Mouse (Mus musculus) liver, embryonic 16.5 days (tissue): ENCODE data around the gene Iqcn. TPM values are rescaled to one million over a fixed set of nuclear protein-coding genes. Genes with fewer than 3 reads are reported as not detected.

Source experiments
- ATAC-seq: fragments of 200-750 bp; cut with Nextera tagmentation; 2 replicates; pipeline ENCODE4 v1.8.0; 2017; ENCODE audit warnings: low read depth, mild to moderate bottlenecking, moderate number of reproducible peaks, moderate library complexity
- H3K27ac ChIP-seq: fragments of 300-500 bp; sonication (generic); 2 replicates; pipeline ENCODE4 v1.5.1; 2014; ENCODE audit warnings: mild to moderate bottlenecking, low read length
- H3K27me3 ChIP-seq: fragments of 300-500 bp; sonication (generic); 2 replicates; pipeline ENCODE4 v1.6.1; 2014; ENCODE audit warnings: low read depth, low read length, mixed read lengths; ENCODE audit not compliant: control insufficient read depth, insufficient read depth
- H3K36me3 ChIP-seq: fragments of 300-500 bp; sonication (generic); 2 replicates; pipeline ENCODE4 v1.6.1; 2014; ENCODE audit warnings: mild to moderate bottlenecking; ENCODE audit not compliant: control insufficient read depth, insufficient read depth
- H3K4me1 ChIP-seq: fragments of 300-500 bp; sonication (generic); 2 replicates; pipeline ENCODE4 v1.6.1; 2014; ENCODE audit warnings: low read depth, low read length, mixed read lengths; ENCODE audit not compliant: control insufficient read depth
- H3K4me2 ChIP-seq: fragments of 300-500 bp; sonication (generic); 2 replicates; pipeline ENCODE4 v1.6.1; 2014; ENCODE audit warnings: low read depth, low read length, mixed read lengths
- H3K4me3 ChIP-seq: fragments of 300-500 bp; sonication (generic); 2 replicates; pipeline ENCODE4 v1.5.1; 2014; ENCODE audit warnings: low read depth, mild to moderate bottlenecking, low read length
- H3K9ac ChIP-seq: fragments of 300-500 bp; sonication (generic); 2 replicates; pipeline ENCODE4 v1.6.1; 2014; ENCODE audit warnings: low read depth, low read length
- H3K9me3 ChIP-seq: fragments of 300-500 bp; sonication (generic); replicated peaks from 2 replicates; pipeline ENCODE4 v1.6.1; 2016; ENCODE audit warnings: low read length; ENCODE audit not compliant: control insufficient read depth
- WGBS: fragments of 180-500 bp; shearing (Covaris S2); extraction: QIAGEN DNeasy Blood & Tissue Kit; methylation state at CpG from one replicate; pipeline ENCODE4 v1.1.7; 2014; ENCODE audit not compliant: insufficient replicate concordance; 5-methylcytosine and 5-hydroxymethylcytosine counted together
- polyA plus RNA-seq: library from polyadenylated mRNA; unstranded; fragments of >200 nt; fragmentation: Nextera tagmentation; extraction: Ambion mirVana; gene quantifications from 2 replicates; pipeline ENCODE4 v1.2.1, GENCODE M21; 2015

The Iqcn gene
- polyA plus RNA-seq, 1 experiment from 2014 or later, result not detected

DNA sequence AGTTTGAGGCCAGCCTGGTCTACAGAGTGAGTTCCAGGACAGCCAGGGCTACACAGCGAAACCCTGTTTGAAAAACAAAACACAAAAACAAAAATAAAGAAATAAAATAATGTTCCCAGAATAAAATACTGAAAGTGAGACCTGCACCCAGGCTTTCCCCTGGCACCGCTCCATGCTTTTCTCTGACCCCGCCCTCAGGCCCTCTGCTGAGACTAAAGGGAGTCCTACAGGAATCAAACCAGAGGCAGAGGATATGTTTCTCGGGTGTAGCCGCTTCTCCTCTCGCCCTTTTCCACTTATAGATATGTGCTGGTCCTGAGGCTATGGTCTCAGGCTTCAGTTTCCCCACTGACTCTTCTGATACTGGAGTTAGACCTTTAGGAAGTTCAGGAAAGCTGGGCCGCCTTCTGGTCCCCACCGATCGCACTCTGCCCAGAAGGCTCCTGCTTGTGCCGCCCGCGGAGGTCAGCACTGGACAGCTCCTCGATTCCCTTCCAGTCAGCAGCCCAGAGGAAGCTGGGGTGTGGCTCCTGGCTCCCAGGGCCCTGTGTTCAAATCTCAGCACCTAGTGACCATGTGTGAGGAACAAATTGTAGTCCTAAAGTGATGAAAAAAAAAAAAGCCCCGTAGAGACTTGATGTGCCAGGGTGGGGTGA, 22.7 kb downstream of the Iqcn start:
- H3K4me2 ChIP-seq, result no peak overlapping the region
- H3K4me3 ChIP-seq, result no peak overlapping the region
- no peaks in the 10 kb centered on the region for H3K9me3 ChIP-seq
- no peaks in the 10 kb centered on the region for H3K36me3 ChIP-seq
- ATAC-seq, result no peak
- peaks cover 30% of the 10 kb centered on the region for H3K27me3 ChIP-seq
- WGBS, result 23% methylated on average over 14 of the region's 14 CpGs
- peaks cover 3% of the 10 kb centered on the region; the same call in 1 of the 2 replicates for H3K4me1 ChIP-seq
- no peak overlapping the region for H3K9ac ChIP-seq
- no peak overlapping the region for H3K27ac ChIP-seq

DNA sequence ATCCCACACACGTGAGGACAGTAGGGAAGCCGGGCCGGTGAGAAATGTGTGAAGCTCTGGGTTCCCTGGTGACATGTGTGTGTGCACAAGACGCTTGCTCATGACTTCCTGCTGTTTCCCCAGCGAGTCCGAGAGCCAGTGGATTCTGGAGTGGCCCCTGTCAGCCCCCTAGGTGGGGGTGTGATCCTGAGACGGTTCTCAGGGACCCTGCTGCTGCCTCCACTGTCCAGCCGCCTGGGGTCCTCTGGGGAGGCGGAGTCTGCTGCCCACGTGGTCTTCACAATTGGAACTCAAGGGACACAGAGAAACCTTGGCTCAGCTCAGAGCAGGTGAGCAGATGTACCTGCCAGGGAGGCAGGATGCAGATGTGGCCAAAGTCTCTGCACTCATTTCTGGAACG, 23.5 kb downstream of the Iqcn start:
- H3K27ac ChIP-seq, result no peak overlapping the region
- H3K4me3 ChIP-seq, result no peak overlapping the region
- H3K9ac ChIP-seq, result no peak overlapping the region
- WGBS, result 33% methylated on average over 11 of the region's 11 CpGs
- H3K27me3 ChIP-seq, result peaks cover 30% of the 10 kb centered on the region
- no peaks in the 10 kb centered on the region for H3K36me3 ChIP-seq
- no peak overlapping the region for H3K4me2 ChIP-seq
- ATAC-seq, result no peak
- peaks cover 3% of the 10 kb centered on the region; the same call in 1 of the 2 replicates for H3K4me1 ChIP-seq
- no peaks in the 10 kb centered on the region for H3K9me3 ChIP-seq

DNA sequence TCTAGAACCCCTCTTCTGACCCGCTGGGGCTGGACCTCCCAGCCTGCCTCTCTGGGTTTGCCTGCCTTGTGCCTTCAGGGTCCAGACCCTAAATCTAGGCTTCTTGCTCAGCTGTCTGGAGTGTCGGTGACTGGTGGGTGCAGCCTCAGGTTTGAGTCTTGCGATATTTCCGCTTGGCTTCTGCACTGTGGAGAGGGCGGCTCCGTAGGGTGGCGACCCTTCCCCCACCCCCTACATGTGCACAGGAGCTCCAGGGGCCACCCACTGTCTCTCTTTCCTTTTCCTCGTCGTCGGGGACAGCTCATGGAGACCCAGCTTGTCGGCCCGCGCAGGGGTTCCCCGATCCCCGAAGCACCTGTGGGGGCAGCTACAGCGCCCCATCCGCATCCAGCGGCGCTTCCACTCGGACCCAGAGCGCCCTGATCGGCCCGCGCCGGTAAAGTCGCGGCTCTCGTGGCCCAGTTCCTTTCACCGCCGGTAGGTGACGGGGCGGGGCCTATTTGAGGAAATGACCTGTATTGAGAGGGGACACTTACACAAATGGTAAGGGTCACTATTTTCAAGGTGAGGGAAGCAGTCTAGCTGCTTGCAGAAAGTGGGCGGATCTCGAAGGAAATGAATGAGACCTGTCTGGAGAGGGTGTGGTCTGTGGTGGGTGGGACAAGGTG, 26.7 kb downstream of the Iqcn start:
- H3K36me3 ChIP-seq, result no peaks in the 10 kb centered on the region
- 2% methylated on average over 34 of the region's 34 CpGs for WGBS

DNA sequence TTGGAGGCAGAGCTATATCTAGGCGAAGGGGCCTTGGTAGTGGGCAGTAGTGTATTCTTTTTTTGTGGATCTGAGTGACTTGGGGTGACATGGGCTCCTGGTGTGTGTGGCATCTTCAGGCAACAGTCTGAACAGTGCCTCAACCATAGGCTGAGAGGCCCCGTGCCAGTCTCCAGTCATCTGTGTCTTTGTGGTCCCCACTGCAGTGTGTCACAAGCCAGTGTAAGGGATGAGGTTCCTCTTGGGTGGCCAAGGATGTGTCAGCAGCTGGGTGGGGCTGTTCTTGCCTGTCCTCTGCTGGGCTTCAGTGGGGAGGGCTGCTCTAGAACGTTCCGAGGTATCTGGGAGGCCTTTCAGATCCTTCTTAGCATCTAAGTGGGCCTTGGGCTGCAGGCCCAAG, 27.7 kb downstream of the Iqcn start:
- Histone ChIP-seq H3K9me3 (no peaks in the 10 kb centered on the region), H3K4me3 (no peak overlapping the region), H3K36me3 (no peaks in the 10 kb centered on the region), H3K27me3 (peaks cover 30% of the 10 kb centered on the region), H3K9ac (no peak overlapping the region), H3K27ac (no peak overlapping the region), H3K4me1 (peaks cover 3% of the 10 kb centered on the region; the same call in 1 of the 2 replicates), H3K4me2 (no peak overlapping the region)
- WGBS, result 72% methylated on average over 4 of the region's 4 CpGs
- ATAC-seq, result no peak

More for the DNA sequence above, 26.7 kb downstream of the Iqcn start:
- Histone ChIP-seq H3K27me3 (peaks cover 30% of the 10 kb centered on the region), H3K9ac (no peak overlapping the region; the same call in 1 of the 2 replicates), H3K27ac (no peak overlapping the region), H3K4me1 (peaks cover 3% of the 10 kb centered on the region; the same call in 1 of the 2 replicates), H3K4me2 (peak overlapping the region; percentile 52), H3K9me3 (no peaks in the 10 kb centered on the region), H3K4me3 (peak overlapping the region; percentile 30)
- no peak for ATAC-seq

DNA sequence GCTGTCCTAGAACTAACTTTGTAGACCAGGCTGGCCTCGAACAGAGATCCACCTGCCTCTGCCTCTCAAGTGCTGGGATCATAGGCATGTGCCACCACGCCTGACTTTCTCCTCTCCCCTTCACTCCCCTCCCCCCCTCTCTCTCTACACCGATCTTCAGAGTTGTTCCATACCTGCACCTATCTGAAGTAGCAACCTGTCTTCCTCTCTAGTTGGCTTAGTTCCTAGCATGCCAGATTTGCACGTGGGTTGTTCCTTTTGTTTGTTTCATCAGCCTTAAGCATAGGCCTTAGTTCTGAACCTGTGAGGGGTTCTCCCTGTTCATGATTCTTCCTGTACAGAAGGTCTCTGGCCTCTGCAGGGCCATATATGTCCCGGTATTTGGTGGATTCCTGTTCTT, 34.4 kb downstream of the Iqcn start:
- ATAC-seq, result no peak
- Histone ChIP-seq H3K4me3 (no peak overlapping the region), H3K9me3 (no peaks in the 10 kb centered on the region), H3K4me2 (no peak overlapping the region), H3K36me3 (no peaks in the 10 kb centered on the region), H3K4me1 (no peaks in the 10 kb centered on the region), H3K27me3 (peaks cover 15% of the 10 kb centered on the region), H3K9ac (no peak overlapping the region), H3K27ac (no peak overlapping the region)
- 48% methylated on average over 5 of the region's 5 CpGs for WGBS

DNA sequence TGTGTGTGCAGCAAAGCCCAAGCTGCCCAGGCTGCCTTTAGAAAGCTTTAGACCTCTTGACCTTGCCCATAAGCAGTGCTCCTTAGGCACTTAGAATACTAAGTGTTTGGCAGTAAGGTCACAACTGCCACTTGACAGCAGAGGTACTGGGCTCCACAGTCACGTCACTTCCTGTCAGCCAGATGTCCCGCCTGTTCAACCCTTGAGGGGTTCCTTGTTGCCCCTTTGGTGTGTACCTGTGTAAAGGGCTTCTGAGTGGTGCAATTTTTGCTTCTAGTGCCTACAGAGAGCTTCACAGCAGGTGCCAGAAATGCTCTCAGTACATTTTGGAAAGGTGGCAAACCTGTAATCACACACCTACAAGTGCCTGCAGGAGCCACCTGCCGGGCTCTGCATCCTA, 35.0 kb downstream of the Iqcn start:
- H3K27ac ChIP-seq, result no peak overlapping the region
- H3K4me2 ChIP-seq, result no peak overlapping the region
- no peaks in the 10 kb centered on the region for H3K36me3 ChIP-seq
- H3K4me1 ChIP-seq, result peaks cover under 1% of the 10 kb centered on the region; the same call in 1 of the 2 replicates
- H3K4me3 ChIP-seq, result no peak overlapping the region
- no peak for ATAC-seq
- WGBS, result 34% methylated on average over 3 of the region's 3 CpGs
- peaks cover 20% of the 10 kb centered on the region for H3K27me3 ChIP-seq
- H3K9me3 ChIP-seq, result no peaks in the 10 kb centered on the region
- no peak overlapping the region for H3K9ac ChIP-seq

DNA sequence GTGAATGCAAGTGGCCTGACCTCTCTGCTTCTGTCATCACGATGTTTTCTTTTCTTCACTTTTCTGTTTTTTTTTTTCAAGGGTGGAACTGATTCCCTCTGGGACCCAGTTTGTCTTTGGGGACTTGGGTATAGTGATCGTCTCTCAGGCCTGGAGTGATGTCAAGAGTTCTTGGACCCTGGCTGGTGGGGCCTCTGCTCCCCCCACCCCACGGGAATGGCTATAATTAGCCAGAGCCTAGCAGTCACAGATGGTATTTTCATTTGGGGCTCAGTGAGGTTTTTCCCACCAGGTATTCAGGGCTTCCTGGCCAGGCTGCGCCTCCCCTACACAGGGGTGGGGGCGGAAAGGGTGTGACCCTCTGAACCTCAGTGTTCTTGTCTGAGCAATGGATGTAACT, 38.4 kb downstream of the Iqcn start:
- ATAC-seq, result no peak
- no peaks in the 10 kb centered on the region for H3K36me3 ChIP-seq
- no peak overlapping the region for H3K9ac ChIP-seq
- H3K9me3 ChIP-seq, result no peaks in the 10 kb centered on the region
- H3K4me1 ChIP-seq, result peaks cover 5% of the 10 kb centered on the region; the same call in 1 of the 2 replicates
- H3K4me3 ChIP-seq, result no peak overlapping the region
- H3K27me3 ChIP-seq, result peaks cover 53% of the 10 kb centered on the region
- 51% methylated on average over 5 of the region's 5 CpGs for WGBS
- H3K27ac ChIP-seq, result no peak overlapping the region
- H3K4me2 ChIP-seq, result no peak overlapping the region

DNA sequence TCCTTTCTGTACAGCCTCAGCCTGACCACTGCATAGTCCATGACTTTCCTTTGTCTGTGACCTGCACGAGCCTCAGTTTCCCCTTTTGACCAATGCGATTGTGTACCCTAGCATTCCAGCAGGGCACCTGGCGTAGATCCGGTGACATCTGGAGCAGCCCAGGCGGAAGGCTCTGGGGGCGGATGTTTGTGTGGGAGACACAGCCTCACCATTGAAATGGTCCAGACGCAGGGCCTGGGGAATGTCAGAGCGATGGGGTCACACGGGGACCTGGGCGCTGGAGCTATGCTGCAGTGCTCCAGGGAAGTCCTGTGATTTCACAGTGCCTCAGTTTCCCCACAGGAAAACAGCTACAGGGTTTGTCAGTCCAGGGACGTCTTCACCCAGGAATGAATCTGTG, 38.9 kb downstream of the Iqcn start:
- Histone ChIP-seq H3K4me1 (peaks cover 5% of the 10 kb centered on the region; the same call in 1 of the 2 replicates), H3K27me3 (peaks cover 58% of the 10 kb centered on the region), H3K4me3 (no peak overlapping the region), H3K4me2 (no peak overlapping the region), H3K9ac (no peak overlapping the region), H3K9me3 (no peaks in the 10 kb centered on the region), H3K27ac (no peak overlapping the region), H3K36me3 (no peaks in the 10 kb centered on the region)
- no peak for ATAC-seq
- WGBS, result 56% methylated on average over 11 of the region's 11 CpGs

DNA sequence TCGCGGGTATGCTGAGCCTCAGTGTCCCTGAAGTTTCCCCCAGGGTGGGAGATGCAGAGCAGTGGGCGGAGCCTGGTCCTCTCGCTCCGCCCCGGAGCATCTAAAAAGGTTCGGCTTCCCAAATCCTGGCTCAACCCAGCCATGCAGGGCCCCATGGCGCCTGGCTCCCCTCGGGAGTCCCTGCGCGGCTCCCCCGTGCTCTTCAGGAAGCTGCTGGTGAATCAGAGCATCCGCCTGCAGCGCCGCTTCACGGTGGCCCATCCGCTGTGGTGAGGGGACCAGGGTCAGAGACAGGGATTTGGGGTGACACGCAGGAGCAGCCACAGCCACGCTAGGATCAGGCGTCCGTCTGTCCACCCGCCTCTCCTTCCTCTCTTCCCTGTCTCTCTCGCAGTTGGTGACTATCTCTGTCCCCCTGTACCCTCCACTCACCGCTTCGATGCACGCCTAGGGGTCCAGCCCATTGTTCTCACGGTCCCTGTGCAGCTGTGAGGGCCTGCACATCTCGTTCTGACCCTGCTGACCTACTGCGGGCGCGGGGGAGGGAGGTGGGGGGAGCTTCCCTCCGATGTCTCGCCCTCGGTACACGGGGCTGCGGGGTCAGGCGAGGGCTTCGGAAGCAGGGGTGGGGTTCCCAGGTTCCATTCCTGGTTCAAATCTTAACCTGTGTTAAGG, 39.9 kb downstream of the Iqcn start:
- H3K9ac ChIP-seq, result no peak overlapping the region
- ATAC-seq, result no peak

More for the DNA sequence above, 39.9 kb downstream of the Iqcn start:
- H3K27ac ChIP-seq, result no peak overlapping the region
- WGBS, result 3% methylated on average over 38 of the region's 38 CpGs
- no peaks in the 10 kb centered on the region for H3K36me3 ChIP-seq
- no peaks in the 10 kb centered on the region for H3K9me3 ChIP-seq
- peak overlapping the region; percentile 54; the same call in 1 of the 2 replicates for H3K4me2 ChIP-seq
- H3K27me3 ChIP-seq, result peaks cover 62% of the 10 kb centered on the region
- peaks cover 5% of the 10 kb centered on the region; the same call in 1 of the 2 replicates for H3K4me1 ChIP-seq
- H3K4me3 ChIP-seq, result no peak overlapping the region; the same call in 1 of the 2 replicates
